In genomic region chr4:76380312-76380917, GRCm38 (mm10) we compare ENCODE assay signal across 13 mouse cellular contexts.
DNase-seq lines count a peak whose midpoint lies in the region; ATAC-seq and TF ChIP-seq lines count a peak whose summit lies in the region.
"Had no signal": no experiment of that assay in that cellular context is flagged by ENCODE, and none has a peak within 500 bp of the region (broad histone marks: within the 10 kb centered on the region; RNA-seq: fewer than 3 reads in every experiment).

No protein-coding gene starts in this region.

- DNase-seq in embryonic facial prominence, embryonic 10.5 days (ENCODE audit: low spot score): no peak
- DNase-seq in brain, embryonic 14.5 days (ENCODE audit: low read depth): peak; percentile 61
- peak; percentile 66 to 80 for DNase-seq in layer of hippocampus, adult 2 months (ENCODE audit: low spot score in 2 of 2)
- no peak for DNase-seq in lung, postnatal 25 days (ENCODE audit: low spot score)
- DNase-seq in lung, postnatal 4 days: no peak
- DNase-seq: cerebellum, adult 8-10 months; heart, adult 18-20 months; lung, postnatal 14 days had no signal

- no peak for TF ChIP-seq POLR2A in brain, embryonic 14.5 days (IDR thresholded peaks at IDR 0.05; ENCODE audit: borderline replicate concordance, extremely low read depth, insufficient read depth, insufficient read length, poor library complexity, severe bottlenecking)

- no peak overlapping the region for H3K9ac ChIP-seq in embryonic facial prominence, embryonic 12.5 days
- H3K9ac ChIP-seq in midbrain, embryonic 16.5 days (ENCODE audit: low read depth, low read length): no peak overlapping the region
- H3K9ac ChIP-seq: embryonic facial prominence, embryonic 13.5 days; limb, embryonic 12.5 days had no signal

- no peak overlapping the region for H3K4me3 ChIP-seq in embryonic facial prominence, embryonic 12.5 days
- H3K4me3 ChIP-seq in embryonic facial prominence, embryonic 10.5 days: no peak overlapping the region
- no peak overlapping the region for H3K4me3 ChIP-seq in layer of hippocampus, adult 2 months
- H3K4me3 ChIP-seq in midbrain, embryonic 16.5 days (ENCODE audit: low read depth, low read length): no peak overlapping the region
- H3K4me3 ChIP-seq: embryonic facial prominence, embryonic 13.5 days; limb, embryonic 12.5 days had no signal

- 79% methylated on average over 6 of the region's 6 CpGs for WGBS in embryonic facial prominence, embryonic 12.5 days
- WGBS in embryonic facial prominence, embryonic 10.5 days: 81% methylated on average over 6 of the region's 6 CpGs
- WGBS in midbrain, embryonic 16.5 days: 53% methylated on average over 6 of the region's 6 CpGs

- no peaks in the 10 kb centered on the region for H3K36me3 ChIP-seq in embryonic facial prominence, embryonic 12.5 days
- no peaks in the 10 kb centered on the region for H3K36me3 ChIP-seq in embryonic facial prominence, embryonic 10.5 days (replicated peaks)
- H3K36me3 ChIP-seq in midbrain, embryonic 16.5 days (ENCODE audit: control insufficient read depth, insufficient read depth, low read length): no peaks in the 10 kb centered on the region
- H3K36me3 ChIP-seq: embryonic facial prominence, embryonic 13.5 days; limb, embryonic 12.5 days had no signal

- peak; percentile 52; the same call in 1 of the 2 replicates for ATAC-seq in embryonic facial prominence, embryonic 12.5 days (ENCODE audit: insufficient number of reproducible peaks, insufficient read depth, low FRiP score, low TSS enrichment)
- peak; percentile 53 for ATAC-seq in midbrain, embryonic 16.5 days
- no peak for ATAC-seq in granulocyte monocyte progenitor cell, adult 5-6 weeks (replicated peaks; ENCODE audit: poor library complexity, severe bottlenecking)

- H3K27me3 ChIP-seq in embryonic facial prominence, embryonic 12.5 days: no peaks in the 10 kb centered on the region
- no peaks in the 10 kb centered on the region for H3K27me3 ChIP-seq in embryonic facial prominence, embryonic 10.5 days (replicated peaks; ENCODE audit: low read depth, poor library complexity, severe bottlenecking)
- no peaks in the 10 kb centered on the region for H3K27me3 ChIP-seq in midbrain, embryonic 16.5 days (ENCODE audit: control insufficient read depth, insufficient read depth, low read depth, low read length)
- H3K27me3 ChIP-seq: embryonic facial prominence, embryonic 13.5 days; limb, embryonic 12.5 days had no signal

- no peak for TF ChIP-seq CTCF in brain, embryonic 14.5 days (IDR thresholded peaks at IDR 0.05; ENCODE audit: borderline replicate concordance, extremely low read depth, insufficient read depth, insufficient read length)
- TF ChIP-seq CTCF in layer of hippocampus, adult 2 months (conservative IDR thresholded peaks at IDR 0.05): 0 out of 2 replicates have a peak, but pooled peaks have one; percentile 7

- no peak overlapping the region for H3K4me2 ChIP-seq in embryonic facial prominence, embryonic 12.5 days (replicated peaks)
- no peak overlapping the region for H3K4me2 ChIP-seq in midbrain, embryonic 16.5 days (ENCODE audit: low read length)
- H3K4me2 ChIP-seq: embryonic facial prominence, embryonic 13.5 days; limb, embryonic 12.5 days had no signal

- peaks cover 4% of the 10 kb centered on the region; the same call in 1 of the 2 replicates for H3K9me3 ChIP-seq in embryonic facial prominence, embryonic 12.5 days
- no peaks in the 10 kb centered on the region for H3K9me3 ChIP-seq in embryonic facial prominence, embryonic 10.5 days
- H3K9me3 ChIP-seq in midbrain, embryonic 16.5 days (replicated peaks; ENCODE audit: control insufficient read depth, low read length, poor library complexity, severe bottlenecking): no peaks in the 10 kb centered on the region
- H3K9me3 ChIP-seq: limb, embryonic 12.5 days had no signal

- H3K4me1 ChIP-seq in embryonic facial prominence, embryonic 12.5 days: no peaks in the 10 kb centered on the region
- H3K4me1 ChIP-seq in embryonic facial prominence, embryonic 10.5 days: no peaks in the 10 kb centered on the region
- H3K4me1 ChIP-seq in midbrain, embryonic 16.5 days (ENCODE audit: control insufficient read depth, insufficient read depth, low read length): peaks cover 7% of the 10 kb centered on the region
- H3K4me1 ChIP-seq: embryonic facial prominence, embryonic 13.5 days had no signal

- no peak overlapping the region for H3K27ac ChIP-seq in embryonic facial prominence, embryonic 12.5 days
- H3K27ac ChIP-seq in embryonic facial prominence, embryonic 10.5 days (replicated peaks): no peak overlapping the region
- peak overlapping the region; percentile 40 for H3K27ac ChIP-seq in layer of hippocampus, adult 2 months
- peak overlapping the region; percentile 38 for H3K27ac ChIP-seq in midbrain, embryonic 16.5 days (ENCODE audit: low read length)
- H3K27ac ChIP-seq: embryonic facial prominence, embryonic 13.5 days; limb, embryonic 12.5 days had no signal

Comparison
In these comparisons a context has a peak if more than half of its experiments do, and no peak if none do; other contexts are left out.
1. H3K27ac ChIP-seq: peak in layer of hippocampus, adult 2 months (single experiment) and midbrain, embryonic 16.5 days (single experiment); none in embryonic facial prominence, embryonic 12.5 days (single experiment) and embryonic facial prominence, embryonic 10.5 days (single experiment).
2. DNase-seq: peak in brain, embryonic 14.5 days (single experiment) and layer of hippocampus, adult 2 months (2 of 2); none in embryonic facial prominence, embryonic 10.5 days (single experiment), lung, postnatal 25 days (single experiment) and lung, postnatal 4 days (0 of 2).